Mouse (Mus musculus): ENCODE measurements around the gene Sec63. TPM values are rescaled to one million over a fixed set of nuclear protein-coding genes. Genes with fewer than 3 reads are reported as not detected.

The Sec63 gene
- polyA plus RNA-seq, 1 experiment from 2014 or later, result 15.1 TPM

DNA sequence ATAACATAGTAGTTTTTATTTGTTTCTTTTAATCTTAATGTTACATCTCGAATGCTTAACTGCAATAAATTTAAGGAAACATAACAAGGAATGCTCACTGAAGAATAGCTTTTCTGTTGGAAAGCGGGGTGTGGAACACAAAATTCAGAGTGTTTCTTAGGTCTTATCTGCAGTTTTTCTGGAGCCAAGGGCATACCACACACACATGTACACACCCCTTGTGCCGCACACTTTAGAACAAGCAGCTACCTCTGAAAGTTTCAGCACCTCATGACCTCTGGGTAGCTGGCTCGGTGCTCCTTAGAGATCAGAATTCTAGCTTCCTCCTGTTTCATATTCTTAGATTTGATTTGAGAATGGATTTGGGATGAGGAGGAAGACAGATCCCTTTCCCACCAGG, 101.5 kb downstream of the Sec63 start:
- TF ChIP-seq CTCF (IDR thresholded peaks at IDR 0.05) (no peak), EP300 (IDR thresholded peaks at IDR 0.05) (no peak)
- H3K36me3 ChIP-seq (ENCODE audit: insufficient read depth, low read length), result no peaks in the 10 kb centered on the region
- H3K27ac ChIP-seq (ENCODE audit: low read length), result no peak overlapping the region
- no peaks in the 10 kb centered on the region for H3K27me3 ChIP-seq (replicated peaks; ENCODE audit: insufficient read depth, low read length)
- peak overlapping the region; percentile 63 for H3K4me2 ChIP-seq (replicated peaks; ENCODE audit: low read depth, low read length)
- ATAC-seq (no peak), DNase-seq (ENCODE audit: low spot score) (no peak)
- no peaks in the 10 kb centered on the region for H3K4me1 ChIP-seq (ENCODE audit: insufficient read depth, low read depth, low read length)
- 48% methylated on average over 4 of the region's 4 CpGs for WGBS
- H3K9me3 ChIP-seq (ENCODE audit: low read length), result no peaks in the 10 kb centered on the region
- H3K9ac ChIP-seq (replicated peaks; ENCODE audit: low read depth), result no peak overlapping the region
- H3K4me3 ChIP-seq (ENCODE audit: low read depth, low read length), result no peak overlapping the region

DNA sequence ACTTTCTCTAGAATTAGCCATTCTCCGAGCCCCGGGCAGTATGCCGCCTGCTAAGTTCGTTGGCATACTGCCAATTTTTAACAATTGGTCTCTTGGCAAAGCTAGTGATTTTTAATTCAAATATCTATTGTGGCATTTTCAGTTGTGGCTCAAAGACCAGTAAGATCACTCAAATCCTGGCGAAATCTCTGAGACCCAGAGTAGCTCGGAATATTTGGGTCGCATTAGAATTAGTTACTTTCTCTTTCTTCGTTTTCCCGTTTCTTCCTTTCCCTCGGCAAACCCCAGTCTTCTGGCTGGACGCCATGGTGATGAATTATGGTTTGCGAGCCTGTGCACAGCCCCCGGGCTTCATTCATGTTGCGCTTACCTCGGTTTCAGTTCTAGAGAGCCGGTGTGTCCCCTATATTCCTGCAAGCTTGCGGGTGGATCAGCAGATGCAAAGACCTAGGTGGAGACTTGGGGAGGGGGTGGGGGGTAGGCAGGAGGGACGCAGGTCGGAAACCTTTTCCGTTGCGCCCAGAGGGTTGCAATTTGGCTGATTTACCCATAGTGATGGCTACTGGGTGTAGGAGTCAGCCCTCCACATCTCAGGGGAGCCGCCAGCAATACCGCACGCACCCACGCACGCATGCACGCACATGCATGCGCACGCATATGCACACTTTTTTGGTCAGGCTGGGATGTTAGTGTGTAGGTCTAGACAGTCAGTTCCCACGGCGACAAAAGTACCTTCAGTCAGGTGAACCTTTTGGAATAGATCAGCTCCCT, 102.5 kb downstream of the Sec63 start:
- Histone ChIP-seq H3K4me3 (ENCODE audit: low read depth, low read length) (peak overlapping the region; percentile 43), H3K9me3 (ENCODE audit: low read length) (no peaks in the 10 kb centered on the region), H3K9ac (replicated peaks; ENCODE audit: low read depth) (no peak overlapping the region)

DNA sequence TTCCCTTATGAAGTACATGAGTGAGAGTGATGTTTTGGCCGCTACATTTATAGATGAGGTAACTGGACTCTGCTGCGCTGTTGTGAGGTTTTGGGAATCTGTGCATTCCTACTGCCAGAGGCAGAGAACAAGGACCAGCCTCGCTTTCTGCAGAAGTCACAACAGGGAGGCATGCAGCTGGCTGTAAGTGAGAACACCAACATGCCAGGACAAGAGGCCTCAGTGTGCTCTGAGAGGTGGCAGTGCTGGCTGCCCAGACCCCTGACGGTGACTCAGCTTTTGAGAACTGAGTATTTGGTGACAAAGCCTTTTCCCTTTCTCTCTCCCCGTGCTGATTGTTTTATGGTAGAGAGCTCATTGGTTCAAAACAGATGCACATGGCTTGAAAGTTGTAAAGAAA, 103.4 kb downstream of the Sec63 start:
- no peak for ATAC-seq

More for the DNA sequence above, 102.5 kb downstream of the Sec63 start:
- H3K36me3 ChIP-seq (ENCODE audit: insufficient read depth, low read length), result no peaks in the 10 kb centered on the region
- no peaks in the 10 kb centered on the region for H3K27me3 ChIP-seq (replicated peaks; ENCODE audit: insufficient read depth, low read length)
- DNase-seq (ENCODE audit: low spot score) (peak; percentile 46), ATAC-seq (no peak)
- peak overlapping the region; percentile 63 for H3K4me2 ChIP-seq (replicated peaks; ENCODE audit: low read depth, low read length)
- no peak for TF ChIP-seq CTCF (IDR thresholded peaks at IDR 0.05)
- TF ChIP-seq EP300 (IDR thresholded peaks at IDR 0.05), result no peak
- H3K4me1 ChIP-seq (ENCODE audit: insufficient read depth, low read depth, low read length), result no peaks in the 10 kb centered on the region
- 27% methylated on average over 31 of the region's 31 CpGs for WGBS
- no peak overlapping the region for H3K27ac ChIP-seq (ENCODE audit: low read length)

DNA sequence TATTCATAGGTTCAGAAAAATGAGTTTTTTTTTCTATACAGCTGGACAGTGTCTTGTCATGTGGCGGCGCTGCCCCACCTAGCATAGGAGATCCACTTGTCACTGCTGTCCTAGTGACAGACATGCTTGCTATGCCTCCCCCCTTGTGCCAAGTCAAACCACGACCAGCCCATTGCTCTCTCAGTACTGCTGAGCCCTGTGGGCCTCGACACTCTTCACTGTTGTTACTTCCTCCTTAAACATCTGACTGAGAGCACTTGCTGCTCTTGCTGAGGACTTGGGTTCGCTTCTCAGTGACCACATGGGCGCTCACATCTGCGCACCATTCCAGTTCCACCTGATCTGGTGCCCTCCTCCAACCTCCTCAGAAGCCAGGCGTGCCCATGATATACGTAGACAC, 107.1 kb downstream of the Sec63 start:
- no peak for TF ChIP-seq CTCF (IDR thresholded peaks at IDR 0.05)
- TF ChIP-seq EP300 (IDR thresholded peaks at IDR 0.05), result no peak
- 77% methylated on average over 9 of the region's 9 CpGs for WGBS
- no peak for ATAC-seq
- no peak overlapping the region for H3K4me2 ChIP-seq (replicated peaks; ENCODE audit: low read depth, low read length)
- H3K27me3 ChIP-seq (replicated peaks; ENCODE audit: insufficient read depth, low read length), result no peaks in the 10 kb centered on the region
- no peak overlapping the region for H3K27ac ChIP-seq (ENCODE audit: low read length)
- no peaks in the 10 kb centered on the region for H3K9me3 ChIP-seq (ENCODE audit: low read length)
- H3K4me3 ChIP-seq (ENCODE audit: low read depth, low read length), result no peak overlapping the region
- DNase-seq (ENCODE audit: low spot score), result no peak
- H3K36me3 ChIP-seq (ENCODE audit: insufficient read depth, low read length), result no peaks in the 10 kb centered on the region
- no peaks in the 10 kb centered on the region for H3K4me1 ChIP-seq (ENCODE audit: insufficient read depth, low read depth, low read length)
- H3K9ac ChIP-seq (replicated peaks; ENCODE audit: low read depth), result no peak overlapping the region

More for the DNA sequence above, 103.4 kb downstream of the Sec63 start:
- no peaks in the 10 kb centered on the region for H3K36me3 ChIP-seq (ENCODE audit: insufficient read depth, low read length)
- peak overlapping the region; percentile 63 for H3K4me2 ChIP-seq (replicated peaks; ENCODE audit: low read depth, low read length)
- 31% methylated on average over 5 of the region's 5 CpGs for WGBS
- H3K27ac ChIP-seq (ENCODE audit: low read length), result no peak overlapping the region
- TF ChIP-seq EP300 (IDR thresholded peaks at IDR 0.05) (no peak), CTCF (IDR thresholded peaks at IDR 0.05) (no peak)
- H3K9ac ChIP-seq (replicated peaks; ENCODE audit: low read depth), result no peak overlapping the region
- no peaks in the 10 kb centered on the region for H3K9me3 ChIP-seq (ENCODE audit: low read length)
- no peak overlapping the region for H3K4me3 ChIP-seq (ENCODE audit: low read depth, low read length)
- no peak for DNase-seq (ENCODE audit: low spot score)
- H3K4me1 ChIP-seq (ENCODE audit: insufficient read depth, low read depth, low read length), result no peaks in the 10 kb centered on the region
- H3K27me3 ChIP-seq (replicated peaks; ENCODE audit: insufficient read depth, low read length), result no peaks in the 10 kb centered on the region

DNA sequence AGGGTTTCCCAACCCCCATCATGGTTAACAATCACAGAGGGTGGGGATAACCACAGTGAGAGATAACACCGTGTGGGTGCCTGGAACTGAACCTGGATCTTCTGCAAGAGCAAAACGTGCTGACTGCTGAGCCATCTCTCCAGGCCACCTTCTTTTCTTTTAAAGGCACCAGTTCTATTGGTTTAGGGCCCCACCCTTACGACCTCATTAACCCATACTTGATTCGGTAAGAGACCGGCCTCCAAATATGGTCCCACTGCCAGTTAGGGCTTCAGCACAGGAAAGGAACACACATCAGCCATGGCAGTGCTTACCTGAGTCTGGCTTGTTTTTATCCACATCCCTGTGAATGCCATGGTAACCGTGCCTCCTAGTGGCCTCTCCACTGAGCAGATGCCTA, 108.2 kb downstream of the Sec63 start:
- no peak for TF ChIP-seq EP300 (IDR thresholded peaks at IDR 0.05)
- TF ChIP-seq CTCF (IDR thresholded peaks at IDR 0.05), result no peak
- no peak for ATAC-seq
- 64% methylated on average over 6 of the region's 6 CpGs for WGBS

DNA sequence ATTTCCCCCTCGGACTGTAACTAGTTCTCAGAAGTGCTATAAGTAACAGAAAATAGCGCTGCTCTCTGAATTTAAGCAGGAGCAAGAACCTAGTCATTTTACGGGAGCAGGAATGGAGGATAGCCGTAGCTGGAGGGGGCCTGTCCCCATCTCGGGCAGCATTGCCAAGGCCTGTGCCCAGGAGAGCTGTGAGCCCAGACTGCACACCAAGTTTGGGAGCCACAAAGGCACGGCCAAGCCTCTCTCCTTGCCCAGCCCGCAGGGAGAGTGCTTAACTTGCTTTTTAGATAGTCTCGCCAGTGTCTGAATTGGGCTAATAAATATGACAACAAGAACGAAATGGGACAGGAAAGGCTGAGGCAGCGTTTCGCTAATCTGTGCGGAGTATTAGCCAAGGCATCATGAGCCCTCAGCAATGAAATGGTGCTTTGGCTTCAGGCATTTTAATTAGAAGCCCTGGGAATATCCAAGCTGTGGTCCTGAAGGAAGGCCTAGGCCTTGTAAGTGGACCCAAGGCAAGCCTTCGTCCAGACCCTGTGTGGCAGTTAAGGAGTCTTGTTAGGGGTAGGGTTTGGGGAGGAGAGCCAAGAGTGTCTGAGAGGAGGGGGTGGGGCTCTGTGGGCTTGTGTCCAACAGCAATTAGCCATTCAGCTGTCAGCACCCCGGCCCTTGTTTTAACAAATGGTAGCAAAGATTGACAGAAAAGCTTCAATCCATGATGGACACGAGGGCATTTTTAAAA, 111.1 kb downstream of the Sec63 start:
- no peak overlapping the region for H3K4me2 ChIP-seq (replicated peaks; ENCODE audit: low read depth, low read length)
- no peaks in the 10 kb centered on the region for H3K4me1 ChIP-seq (ENCODE audit: insufficient read depth, low read depth, low read length)
- no peak for TF ChIP-seq CTCF (IDR thresholded peaks at IDR 0.05)
- TF ChIP-seq EP300 (IDR thresholded peaks at IDR 0.05), result no peak
- no peaks in the 10 kb centered on the region for H3K27me3 ChIP-seq (replicated peaks; ENCODE audit: insufficient read depth, low read length)
- H3K27ac ChIP-seq (ENCODE audit: low read length), result no peak overlapping the region
- no peak overlapping the region for H3K4me3 ChIP-seq (ENCODE audit: low read depth, low read length)
- H3K9me3 ChIP-seq (ENCODE audit: low read length), result no peaks in the 10 kb centered on the region
- no peaks in the 10 kb centered on the region for H3K36me3 ChIP-seq (ENCODE audit: insufficient read depth, low read length)
- DNase-seq (ENCODE audit: low spot score), result no peak
- ATAC-seq, result no peak
- H3K9ac ChIP-seq (replicated peaks; ENCODE audit: low read depth), result no peak overlapping the region
- WGBS, result 68% methylated on average over 15 of the region's 15 CpGs

More for the DNA sequence above, 108.2 kb downstream of the Sec63 start:
- DNase-seq (ENCODE audit: low spot score), result no peak
- H3K4me3 ChIP-seq (ENCODE audit: low read depth, low read length), result no peak overlapping the region
- no peaks in the 10 kb centered on the region for H3K9me3 ChIP-seq (ENCODE audit: low read length)
- H3K9ac ChIP-seq (replicated peaks; ENCODE audit: low read depth), result no peak overlapping the region
- H3K27me3 ChIP-seq (replicated peaks; ENCODE audit: insufficient read depth, low read length), result no peaks in the 10 kb centered on the region
- H3K27ac ChIP-seq (ENCODE audit: low read length), result no peak overlapping the region
- H3K4me2 ChIP-seq (replicated peaks; ENCODE audit: low read depth, low read length), result no peak overlapping the region
- H3K4me1 ChIP-seq (ENCODE audit: insufficient read depth, low read depth, low read length), result no peaks in the 10 kb centered on the region
- H3K36me3 ChIP-seq (ENCODE audit: insufficient read depth, low read length), result no peaks in the 10 kb centered on the region
